Mouse (Mus musculus) retina, embryonic 14.5 days (tissue): ENCODE measurements around the gene Tk2.

Experiments used
- DNase-seq: peaks from one replicate; pipeline ENCODE4 v3.0.0-alpha.2; 2015; ENCODE audit warnings: low spot score

Gene Tk2

DNA sequence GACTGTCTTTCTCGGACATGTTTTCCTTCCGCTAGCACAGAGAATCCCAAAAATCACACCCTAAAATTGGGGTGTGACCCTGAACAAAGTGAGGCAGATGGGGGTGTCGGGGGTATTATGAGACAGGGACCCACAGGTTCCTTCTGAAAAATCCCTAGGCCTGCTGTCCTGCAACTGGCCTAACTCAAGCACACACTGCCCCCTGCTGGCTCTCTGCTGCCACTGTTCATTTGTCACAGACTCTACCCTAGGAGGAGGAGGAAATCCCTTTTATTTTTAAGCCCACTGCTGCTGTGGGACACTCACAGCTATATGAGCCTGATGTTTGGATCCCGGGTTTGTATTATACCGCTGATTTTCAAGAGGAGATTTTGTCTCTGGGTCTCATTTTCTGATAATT lies 28.6 kb downstream of the Tk2 start:
- peak; percentile 89 for DNase-seq

DNA sequence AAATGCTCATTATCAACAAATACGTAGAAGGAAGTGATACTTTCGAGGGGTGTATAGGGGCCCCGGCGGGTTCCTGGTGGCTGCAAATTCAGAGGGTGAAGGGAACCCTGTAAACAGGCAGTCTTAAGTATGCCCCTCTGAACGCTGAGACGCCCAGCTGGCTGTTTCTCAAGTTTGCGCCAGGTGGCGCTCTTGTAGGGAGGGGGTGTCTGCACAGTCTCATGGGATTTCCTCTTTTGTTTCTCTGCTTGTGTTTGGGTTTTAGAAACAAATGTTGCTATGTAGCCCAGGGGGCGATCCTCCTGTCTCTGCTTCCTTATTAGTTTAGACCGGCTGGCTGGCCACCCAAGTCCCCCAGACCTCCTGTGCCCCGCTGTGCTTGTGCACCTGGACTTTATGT lies 29.3 kb downstream of the Tk2 start:
- DNase-seq: peak; percentile 71

DNA sequence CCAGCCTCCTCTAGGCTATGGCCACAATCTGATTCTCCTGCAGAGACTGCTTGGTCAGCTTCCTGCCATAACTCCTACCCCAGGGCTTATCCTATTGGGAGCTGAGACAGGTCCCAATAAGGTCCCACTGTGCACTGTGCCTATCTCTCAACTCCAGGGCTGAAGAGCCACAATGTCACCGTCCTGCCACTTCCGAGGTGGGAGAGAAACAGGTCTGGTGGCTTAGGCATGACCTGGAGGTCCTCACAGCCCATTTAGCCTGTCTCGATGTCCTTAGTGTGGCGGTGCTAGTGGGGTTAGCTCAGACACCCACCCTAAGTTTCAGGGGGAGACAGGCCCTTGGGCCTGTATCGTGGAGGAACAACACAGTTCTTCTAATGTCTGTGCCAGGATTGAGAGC lies 30.8 kb downstream of the Tk2 start:
- no peak for DNase-seq

DNA sequence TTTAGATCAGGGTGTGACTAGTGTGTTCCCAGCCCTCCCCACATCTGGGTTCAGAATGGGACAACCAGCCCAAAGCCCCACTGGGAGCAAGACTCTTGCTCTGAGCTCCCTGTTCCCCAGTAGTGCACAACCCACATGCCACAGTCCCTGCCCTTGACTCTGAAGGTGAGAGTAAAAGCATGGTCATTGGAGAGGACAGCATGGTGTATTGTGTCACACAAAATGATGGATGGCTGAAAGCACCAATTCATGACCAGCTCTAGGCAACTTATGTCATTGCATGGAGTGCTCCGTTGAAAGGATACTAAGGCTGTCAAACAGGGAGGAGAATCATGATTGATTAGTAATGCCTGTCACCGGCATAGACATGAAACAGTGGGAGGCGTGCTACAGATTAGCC lies 43.1 kb downstream of the Tk2 start:
- no peak for DNase-seq

DNA sequence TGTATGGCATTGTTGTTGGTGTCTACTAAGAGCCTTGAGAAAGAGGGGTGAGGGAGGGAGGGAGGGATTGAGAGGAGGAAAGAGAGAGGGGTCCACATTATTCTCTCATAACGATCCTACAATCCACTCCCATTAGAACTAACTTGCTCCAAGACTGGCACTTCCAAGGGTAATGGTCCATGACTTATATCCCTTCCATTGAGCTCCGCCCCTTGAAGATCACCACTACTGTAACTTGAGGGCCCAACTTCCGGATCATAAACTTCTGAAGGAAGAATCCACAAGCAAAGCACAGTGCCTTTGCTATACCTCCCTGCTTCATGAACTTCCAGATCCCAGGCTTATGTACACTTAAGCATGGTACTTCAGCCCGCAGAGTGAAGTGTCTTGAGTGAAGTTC lies 46.0 kb downstream of the Tk2 start:
- no peak for DNase-seq

DNA sequence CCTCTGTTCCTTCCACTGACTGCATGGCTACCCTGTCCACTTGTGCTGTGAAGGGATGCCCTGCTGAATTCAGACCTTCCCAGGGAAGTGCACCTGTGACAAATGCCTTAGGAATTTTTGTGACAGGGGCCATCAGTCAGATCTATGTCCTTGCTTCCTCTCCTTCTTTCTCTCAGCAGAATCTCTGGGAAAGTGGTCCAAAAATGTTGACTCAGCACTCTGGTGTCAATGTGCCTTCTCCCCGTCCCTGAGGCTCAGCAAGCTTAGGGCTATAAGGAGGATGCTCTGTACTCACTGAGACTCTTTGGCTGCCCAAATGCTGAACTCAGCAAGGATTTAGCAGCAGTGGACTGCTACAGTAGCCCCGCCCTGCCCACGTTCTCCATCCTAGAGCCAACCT lies 46.7 kb downstream of the Tk2 start:
- no peak for DNase-seq

DNA sequence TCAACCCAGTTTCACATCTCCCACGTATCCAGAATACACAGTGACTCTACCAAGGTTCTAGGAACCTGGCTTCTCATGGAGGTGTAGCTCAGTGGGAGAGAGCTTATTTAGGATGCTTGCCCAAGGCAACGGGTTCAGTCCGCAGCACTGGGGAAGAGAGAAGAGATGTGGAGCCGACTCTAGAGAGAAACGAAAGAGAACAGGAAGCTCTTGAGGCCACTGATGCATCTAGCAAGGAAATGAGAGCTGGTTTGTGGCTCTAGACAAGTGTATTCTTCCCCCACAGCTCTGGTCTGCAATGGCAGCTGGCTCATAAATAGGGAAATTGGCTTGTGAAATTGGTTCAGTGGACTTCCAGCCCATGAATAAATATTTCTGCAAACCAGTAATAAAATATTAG lies 48.6 kb downstream of the Tk2 start:
- no peak for DNase-seq

DNA sequence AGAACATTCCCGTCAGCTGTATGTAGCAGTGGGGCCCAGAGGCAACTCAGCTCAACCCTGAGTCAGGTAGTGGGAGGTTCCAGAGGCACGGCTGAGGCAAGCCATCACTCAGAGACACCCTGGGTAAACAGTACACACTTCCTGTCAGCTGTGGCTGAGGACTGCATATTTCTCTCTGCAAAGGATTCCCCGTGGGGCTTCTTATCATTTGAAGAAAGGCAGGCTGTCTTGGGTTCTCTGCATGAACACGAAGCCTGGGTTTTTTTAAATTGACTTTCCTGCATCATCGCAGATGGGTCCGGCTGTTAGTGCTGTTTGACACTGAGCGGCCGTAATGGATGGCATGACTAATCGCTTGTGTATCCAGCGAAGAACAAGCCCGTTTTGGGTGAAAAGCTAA lies 56.9 kb downstream of the Tk2 start:
- peak; percentile 34 for DNase-seq

DNA sequence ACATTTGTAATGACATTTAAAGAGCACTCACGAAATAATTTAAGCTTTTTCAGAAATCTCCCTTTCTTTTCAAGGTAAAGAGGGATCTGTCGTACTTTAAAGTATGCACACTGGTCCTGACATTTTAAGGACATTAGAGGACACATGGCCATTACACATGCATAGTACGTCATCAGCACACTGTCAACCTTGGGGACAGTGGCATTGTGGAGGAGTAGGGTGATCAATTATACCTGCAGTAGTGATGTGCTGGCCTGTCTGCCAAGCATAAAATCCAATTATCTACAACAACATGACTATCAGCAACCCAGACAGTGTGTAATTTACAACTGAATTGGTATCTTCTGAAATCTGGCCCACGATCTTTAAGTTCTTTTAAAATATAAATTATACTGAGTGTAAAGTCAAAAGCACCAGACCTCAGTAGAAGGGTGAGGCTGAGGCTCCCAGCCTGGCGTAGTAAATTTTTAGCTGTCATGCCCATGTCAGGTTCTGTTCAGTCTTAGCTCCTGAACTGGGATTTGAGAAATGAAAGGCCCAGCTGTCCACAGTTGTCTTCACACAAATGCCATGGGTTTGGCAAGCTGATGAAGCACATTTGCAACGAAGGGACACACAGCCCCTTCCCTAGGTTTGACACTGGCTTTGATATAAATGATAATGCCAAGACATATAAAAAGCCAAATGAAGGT lies 57.4 kb downstream of the Tk2 start:
- no peak for DNase-seq

DNA sequence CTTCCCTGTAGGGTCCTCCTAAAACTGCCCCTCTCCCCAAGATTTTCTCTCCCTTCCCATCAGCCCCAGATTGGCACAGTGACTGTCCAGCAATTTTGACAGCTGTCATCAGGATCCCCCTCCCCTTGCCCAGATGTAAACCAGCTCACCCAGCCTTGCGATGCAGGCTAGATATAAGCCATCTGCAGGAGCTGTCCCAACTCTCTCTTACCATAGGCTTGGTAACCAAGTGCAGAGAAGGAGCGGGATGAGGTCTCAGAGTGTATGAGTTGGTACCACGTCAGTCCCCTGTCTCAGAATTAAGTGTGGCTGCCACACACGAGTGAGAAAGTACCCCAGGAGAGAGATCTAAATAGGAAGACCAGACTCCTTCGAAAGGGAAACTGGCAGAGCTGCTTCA lies 59.9 kb downstream of the Tk2 start:
- no peak for DNase-seq

DNA sequence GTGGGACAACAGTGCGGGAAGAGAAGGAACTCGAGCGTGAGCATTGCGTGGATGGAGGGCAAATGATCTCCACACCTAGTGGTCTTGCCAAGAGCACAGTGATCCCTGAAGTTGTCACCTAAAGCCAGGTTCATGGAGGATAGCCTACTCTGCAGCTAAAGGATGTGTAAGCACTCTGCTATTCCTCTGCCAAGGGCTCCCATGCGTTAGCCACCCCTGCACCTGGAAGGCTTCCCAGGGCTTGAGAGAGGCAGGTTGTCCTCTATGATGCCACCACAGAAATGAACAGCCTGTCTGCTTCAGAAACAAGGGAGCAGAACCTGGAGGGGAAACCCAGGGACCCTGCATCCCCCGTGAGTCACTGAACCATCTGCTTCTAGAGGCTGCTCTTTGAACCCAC lies 60.7 kb downstream of the Tk2 start:
- no peak for DNase-seq

DNA sequence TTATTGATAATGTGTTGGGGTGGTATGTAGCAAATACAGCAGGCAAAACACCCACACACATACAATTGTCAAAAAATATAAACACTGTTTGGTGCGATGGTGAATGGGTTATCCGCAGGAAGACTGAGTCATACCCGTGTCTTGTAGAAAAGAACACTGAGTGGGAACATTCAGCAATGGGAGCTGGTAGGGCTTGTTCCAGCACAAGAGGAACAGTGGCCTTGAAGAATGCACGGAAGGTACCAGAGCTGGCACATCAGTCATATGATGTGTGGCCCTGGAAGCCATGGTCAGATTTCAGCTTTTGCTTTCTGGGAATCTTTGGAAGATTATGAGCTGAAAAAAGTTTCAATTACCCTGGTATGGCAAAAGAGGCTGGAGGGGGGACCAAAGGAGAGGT lies 61.5 kb downstream of the Tk2 start:
- no peak for DNase-seq

DNA sequence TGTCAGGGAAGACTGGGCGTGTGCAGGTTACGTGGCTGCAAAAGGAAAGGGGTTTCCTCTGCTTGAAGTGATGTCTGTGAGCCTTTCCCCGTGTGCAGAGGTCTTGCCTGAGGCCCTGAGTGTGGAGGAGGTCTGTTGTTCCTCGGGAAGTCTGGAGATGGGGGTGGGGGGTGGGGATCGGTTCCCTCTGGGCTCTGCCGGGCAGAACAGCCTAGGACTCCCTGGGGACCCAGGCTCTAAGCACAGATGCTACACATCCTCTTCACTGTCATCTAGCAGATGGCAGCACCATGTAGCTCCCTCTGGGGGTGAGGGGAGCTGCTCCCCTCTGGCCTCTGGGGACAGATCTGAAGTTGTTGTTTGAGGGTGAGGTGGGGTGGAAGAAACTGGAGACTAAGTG lies 63.5 kb downstream of the Tk2 start:
- peak; percentile 45 for DNase-seq

DNA sequence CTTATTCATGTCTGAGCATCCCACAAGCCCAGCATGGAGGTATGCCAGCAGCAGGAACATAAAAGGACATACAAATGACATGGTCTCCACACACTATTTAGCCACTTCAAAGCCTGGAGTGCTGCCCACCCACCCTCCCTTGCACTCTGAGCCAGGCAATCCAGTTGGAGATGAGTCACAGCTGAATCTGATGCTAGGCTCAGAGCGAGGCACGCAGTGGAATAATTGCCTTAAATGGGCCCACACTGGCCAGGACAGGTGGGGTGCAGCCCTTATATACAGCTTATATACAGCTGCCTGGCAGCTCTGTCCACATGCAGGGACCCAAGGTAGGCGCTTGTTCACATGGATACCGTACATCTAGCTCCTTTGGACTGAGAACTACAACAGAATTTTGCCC lies 71.3 kb downstream of the Tk2 start:
- DNase-seq: no peak
